Mouse (Mus musculus) cerebellum, postnatal 4 days (tissue): Measurements from ENCODE around the gene Ccar1.
"Not testable (repeated sequence)": the region's sequence is repeated elsewhere in the genome, so short reads cannot be mapped to it uniquely, and the experiment has no call there.

Experiments
- DNase-seq, 2 experiments: peaks; one replicate each; pipeline ENCODE4 v3.0.0; 2022; ENCODE audit warnings: low spot score in 2 of 2, mixed read lengths in 1 of 2

Ccar1 gene

DNA sequence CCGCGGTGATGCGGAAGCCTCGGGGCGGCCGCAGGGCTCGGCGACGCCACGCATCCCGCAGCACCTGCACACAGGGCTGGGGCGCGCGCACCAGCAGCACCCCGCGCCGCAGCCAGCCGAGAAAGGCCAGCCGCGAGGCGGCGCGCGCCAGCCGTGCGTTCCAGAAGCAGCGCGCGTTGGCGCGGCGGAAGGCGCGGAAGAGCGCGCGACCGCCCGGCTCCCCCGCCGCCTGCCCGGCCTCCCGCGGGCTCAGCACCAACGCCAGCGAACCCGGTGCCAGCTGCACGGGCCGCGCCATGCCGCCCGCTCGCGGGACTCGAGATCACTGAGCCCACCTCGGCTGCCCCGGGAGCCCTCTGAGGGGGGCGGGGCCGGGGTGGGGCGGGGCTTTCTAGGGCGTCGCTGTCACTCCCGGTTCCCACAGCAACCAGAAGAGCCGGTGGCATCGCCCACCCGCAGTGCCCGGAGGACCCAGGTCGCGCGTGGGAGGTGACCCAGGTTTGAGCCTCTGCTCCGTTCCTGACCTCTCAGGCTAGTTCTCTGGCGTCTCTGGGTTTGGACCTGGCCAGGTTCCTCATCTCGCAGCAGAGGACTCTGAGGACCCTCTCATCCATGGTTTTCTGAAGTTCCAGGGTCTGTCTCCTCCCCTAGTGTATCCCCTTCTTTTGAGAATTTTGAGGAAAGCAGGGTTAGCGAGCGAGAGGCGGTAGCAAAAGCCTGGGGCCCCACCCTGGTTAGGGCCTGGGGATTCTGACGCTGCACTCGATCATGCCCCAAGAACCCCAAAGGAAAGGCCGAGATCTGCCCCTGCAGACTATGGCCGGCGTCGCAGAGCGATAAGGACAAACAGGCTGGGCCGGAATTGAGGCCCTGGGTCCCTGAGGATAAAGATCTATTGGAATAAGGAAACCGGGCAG lies 66.1 kb downstream of the Ccar1 start, which contains the start of gene Stox1:
Gene Stox1, minus strand, starts transcription at position 358 of the 917 bp plus-strand sequence.
- peak in 1 of 2 experiments; percentile 57 for DNase-seq

DNA sequence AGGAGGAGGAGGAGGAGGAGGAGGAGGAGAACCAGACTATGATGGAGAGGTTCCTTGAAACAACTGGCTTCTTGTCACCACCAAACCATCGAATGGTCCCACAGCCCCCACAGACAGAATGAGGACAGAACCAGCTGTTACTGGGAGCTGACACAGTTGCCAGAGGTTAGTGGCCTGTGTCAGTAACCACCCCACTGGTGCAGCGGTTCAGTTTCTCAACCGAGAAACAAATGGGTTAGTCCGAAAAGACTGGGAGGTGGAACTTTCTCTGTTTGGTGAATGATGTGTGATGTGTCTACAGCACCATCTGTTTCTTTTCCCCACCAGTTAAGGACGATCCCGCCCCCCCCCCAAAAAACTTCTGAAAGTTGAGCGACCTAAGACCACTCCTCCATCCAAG lies 67.2 kb downstream of the Ccar1 start:
- DNase-seq = no peak

DNA sequence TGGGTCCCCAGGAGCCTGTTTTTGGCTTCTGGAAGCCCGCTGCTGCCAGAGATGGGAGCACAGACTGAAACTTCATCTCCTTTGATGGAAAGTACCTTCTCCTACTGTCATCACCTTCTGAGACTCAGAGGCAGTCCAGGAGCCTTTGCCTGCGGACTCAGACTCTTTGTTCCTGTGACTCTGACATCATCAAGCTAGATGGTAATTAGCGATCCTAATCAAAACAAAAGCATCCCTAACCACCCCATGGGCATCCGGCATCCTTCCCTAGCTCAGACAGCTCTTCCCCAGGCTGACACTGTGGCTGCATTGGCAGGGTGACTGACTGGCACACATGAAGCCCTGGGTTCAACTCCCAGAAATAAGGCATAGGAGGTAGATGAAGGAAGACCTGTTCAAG lies 69.4 kb downstream of the Ccar1 start:
- no peak for DNase-seq

DNA sequence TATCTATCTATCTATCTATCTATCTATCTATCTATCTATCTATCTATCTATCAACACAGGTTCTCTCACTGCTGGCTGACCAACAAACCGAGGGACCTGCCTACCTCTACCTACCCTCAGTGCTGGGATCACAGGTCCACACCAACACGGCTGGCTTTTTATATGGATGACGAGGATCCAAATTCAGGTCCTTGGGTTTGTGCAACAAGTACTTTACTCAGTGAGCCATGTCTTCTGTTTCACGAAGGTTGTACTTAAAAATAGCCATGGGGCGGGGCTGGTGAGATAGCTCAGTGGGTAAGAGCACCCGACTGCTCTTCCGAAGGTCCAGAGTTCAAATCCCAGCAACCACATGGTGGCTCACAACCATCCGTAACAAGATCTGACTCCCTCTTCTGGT lies 71.5 kb downstream of the Ccar1 start:
- not testable (repeated sequence) for DNase-seq

- no peak for DNase-seq
Observed at GRCm38 (mm10) chr10:62713457-62713856, 78.6 kb downstream of the Ccar1 start.

GRCm38 (mm10) chr10:62703579-62703978 lies 88.5 kb downstream of the Ccar1 start:
- DNase-seq = no peak

DNA sequence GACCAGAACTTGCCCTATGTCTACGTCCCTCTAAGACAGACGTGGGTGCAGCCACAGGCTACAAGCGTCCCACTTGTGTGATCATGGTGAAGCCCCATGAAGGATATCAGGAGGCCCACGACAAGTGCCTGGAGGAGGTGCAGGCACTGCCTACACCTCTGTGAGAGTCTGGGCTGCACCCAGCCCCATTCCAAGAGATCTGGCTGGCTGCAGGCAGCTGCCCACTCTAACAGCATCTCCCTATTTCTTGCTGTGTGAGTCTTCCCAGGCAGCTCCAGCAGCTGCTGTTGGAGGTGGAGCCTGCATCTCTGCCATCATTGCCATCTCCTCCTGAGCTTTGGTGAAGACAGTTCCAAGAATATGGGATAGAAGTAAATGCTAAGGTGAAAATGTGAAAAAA lies 89.7 kb downstream of the Ccar1 start:
- DNase-seq = no peak
